Mouse (Mus musculus) regulatory T cell (primary cell): ENCODE measurements around the gene Akr1c18.

ENCODE experiments used
- in situ Hi-C: fragments of 300-600 bp; cut with MboI, MseI; formaldehyde crosslinking; loops from one replicate; pipeline ENCODE4 v1.15.1; 2025; ENCODE audit warnings: high pct_unique_total_duplicates

The Akr1c18 gene

GRCm38 (mm10) chr13:4110281-4111188, 39.9 kb downstream of the Akr1c18 start:
- in situ Hi-C loops: no loop called here

- in situ Hi-C loops: no loop called here
Measured at GRCm38 (mm10) chr13:4102721-4103120, 47.7 kb downstream of the Akr1c18 start.

- in situ Hi-C loops: no loop called here
Measured at GRCm38 (mm10) chr13:4101691-4102090, 48.8 kb downstream of the Akr1c18 start.
